Mouse (Mus musculus) ES-E14 (cell line): Measurements from ENCODE around the gene Cdk5r2.

ENCODE experiments used
- HCFC1 ChIP-seq: IDR thresholded peaks from 2 replicates; pipeline ENCODE4 v1.6.1; 2012; ENCODE audit warnings: low read length, inconsistent platforms, borderline replicate concordance; ENCODE audit not compliant: insufficient read depth
- ZC3H11A ChIP-seq: IDR thresholded peaks from 2 replicates; pipeline ENCODE4 v1.6.1; 2012; ENCODE audit warnings: low read depth, mild to moderate bottlenecking, inconsistent platforms, low read length, borderline replicate concordance
- ZNF384 ChIP-seq: IDR thresholded peaks from 2 replicates; pipeline ENCODE4 v1.6.1; 2012; ENCODE audit warnings: low read depth, low read length, inconsistent platforms

DNA sequence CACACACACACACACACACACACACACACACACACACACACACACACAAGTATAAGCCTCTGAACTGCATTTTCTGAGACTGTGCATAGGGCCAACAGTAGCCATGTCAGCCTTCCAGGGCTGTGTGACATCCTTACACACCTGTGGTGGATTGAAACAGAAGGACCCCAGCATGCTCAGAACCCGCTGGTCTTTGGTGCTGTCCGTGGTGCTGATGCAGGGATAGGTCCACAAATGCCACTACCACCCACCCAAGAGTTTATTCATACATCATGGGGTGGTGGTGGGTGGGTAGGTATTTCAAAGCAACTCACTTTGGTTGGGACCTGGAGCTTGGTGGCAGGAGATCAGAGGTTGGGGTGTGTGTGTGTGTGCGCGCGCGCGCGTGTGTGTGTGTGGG lies 36.8 kb downstream of the Cdk5r2 start:
- TF ChIP-seq ZNF384: no peak
- no peak for TF ChIP-seq ZC3H11A
- no peak for TF ChIP-seq HCFC1
